21 mouse cellular contexts compared by ENCODE assay signal in the genomic region with DNA sequence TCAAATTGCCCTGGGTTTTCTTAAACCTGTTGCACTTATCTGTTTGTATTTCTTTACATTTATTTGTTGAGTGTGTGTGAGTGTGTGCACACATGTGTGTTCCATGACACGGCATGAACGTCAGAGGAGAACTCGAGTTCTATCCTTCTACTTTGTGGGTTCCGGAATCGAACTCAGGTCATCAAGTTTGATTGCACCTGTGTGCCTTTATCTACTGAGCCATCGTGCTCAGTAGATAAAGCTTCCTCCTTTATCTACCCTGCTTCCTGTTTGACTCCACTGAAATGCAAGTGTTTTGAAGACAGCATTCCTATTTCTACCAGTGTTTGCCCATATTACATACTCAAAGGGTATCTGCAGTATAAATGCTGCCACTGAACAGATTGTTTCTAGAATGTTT. TPM values are rescaled to one million over a fixed set of nuclear protein-coding genes. Genes with fewer than 3 reads are reported as not detected.
DNase-seq lines count a peak whose midpoint lies in the region; ATAC-seq and TF ChIP-seq lines count a peak whose summit lies in the region.
"Had no signal": no experiment of that assay in that cellular context is flagged by ENCODE, and none has a peak within 500 bp of the region (broad histone marks: within the 10 kb centered on the region; RNA-seq: fewer than 3 reads in every experiment).

No protein-coding gene starts in this region.

- TF ChIP-seq CTCF in thymus, adult 2 months (IDR thresholded peaks at IDR 0.05; ENCODE audit: borderline replicate concordance, control insufficient read depth, extremely low read depth, insufficient read depth, low read length, poor library complexity): no peak

- H3K4me1 ChIP-seq in thymus, adult 2 months (replicated peaks; ENCODE audit: control insufficient read depth, insufficient read depth, low read length): peaks cover 56% of the 10 kb centered on the region
- H3K4me1 ChIP-seq: heart, embryonic 13.5 days; hindbrain, embryonic 12.5 days had no signal

- peak; percentile 16 for ATAC-seq in CD4-positive, CD25-positive, alpha-beta regulatory T cell, adult 4 months
- no peak for ATAC-seq in megakaryocyte-erythroid progenitor cell, adult 5-6 weeks (replicated peaks; ENCODE audit: low FRiP score, low TSS enrichment, poor library complexity, severe bottlenecking)
- ATAC-seq: forebrain, embryonic 13.5 days; forebrain, postnatal 0 days; hindbrain, embryonic 16.5 days; Patski had no signal

- H3K4me3 ChIP-seq in thymus, adult 2 months (ENCODE audit: control insufficient read depth, insufficient read depth, low read length): no peak overlapping the region
- H3K4me3 ChIP-seq: embryonic facial prominence, embryonic 10.5 days; forebrain, embryonic 13.5 days; heart, adult 2 months; heart, embryonic 13.5 days; hindbrain, embryonic 12.5 days had no signal

- no peaks in the 10 kb centered on the region for H3K36me3 ChIP-seq in thymus, adult 2 months (ENCODE audit: control insufficient read depth, insufficient read depth, low read length)
- H3K36me3 ChIP-seq: embryonic facial prominence, embryonic 10.5 days; heart, embryonic 13.5 days; hindbrain, embryonic 12.5 days had no signal

- no peaks in the 10 kb centered on the region for H3K27me3 ChIP-seq in thymus, adult 2 months (ENCODE audit: control insufficient read depth, insufficient read depth, low read length)
- H3K27me3 ChIP-seq: forebrain, embryonic 13.5 days; heart, embryonic 13.5 days; hindbrain, embryonic 12.5 days; Patski had no signal

- no peak for DNase-seq in thymus, adult 2 months
- DNase-seq in thymus, adult 18-20 months: no peak
- DNase-seq in CD4-positive helper T cell, adult 2 months (ENCODE audit: low read depth, low spot score): peak; percentile 85
- peak; percentile 84 for DNase-seq in induced T-regulatory cell, adult 2 months (ENCODE audit: low read depth)
- DNase-seq in right cerebral cortex, postnatal 36 days (ENCODE audit: low spot score in 2 of 2): no peak
- DNase-seq: adrenal gland, adult 8-10 months; adrenal gland, postnatal 36 days; cerebellum, adult 2 months; cerebellum, postnatal 10 days; forebrain, postnatal 0 days; gastrocnemius, postnatal 14 days; heart, adult 2 months; heart, postnatal 36 days had no signal

- TF ChIP-seq POLR2A in thymus, adult 2 months (IDR thresholded peaks at IDR 0.05; ENCODE audit: control insufficient read depth, extremely low read depth, insufficient read depth, low read length, poor library complexity): no peak

- peak overlapping the region; percentile 99; the same call in 1 of the 2 replicates for H3K27ac ChIP-seq in thymus, adult 2 months (ENCODE audit: control insufficient read depth, insufficient read depth, low read length)
- H3K27ac ChIP-seq: embryonic facial prominence, embryonic 10.5 days; forebrain, embryonic 13.5 days; heart, adult 2 months; heart, embryonic 13.5 days; hindbrain, embryonic 12.5 days had no signal

- WGBS in thymus, adult 2 months: 6% methylated on average over 6 of the region's 6 CpGs

RNA-seq across cellular contexts. Expression of gene Prkcq, which starts 33.8 kb away (rescaled TPM):
- polyA plus RNA-seq in thymus, adult 2 months (2012; rRNA removed): 48.4 and 48.5 TPM in 2 replicates
- polyA plus RNA-seq in CD4-positive, CD25-positive, alpha-beta regulatory T cell, adult 4 months (2017; shearing (Covaris generic)): 100 to 1,000 TPM; 134 to 151 TPM
- total RNA-seq in megakaryocyte-erythroid progenitor cell, adult 5-6 weeks (2014; fragmentation: Nextera tagmentation): 6.9 and 18.0 TPM in 2 replicates
- total RNA-seq in megakaryocyte-erythroid progenitor cell, adult 5-6 weeks (2017): 8.5 and 14.4 TPM in 2 replicates

Comparison
In these comparisons a context has a peak if more than half of its experiments do, and no peak if none do; other contexts are left out.
1. DNase-seq: peak in CD4-positive helper T cell, adult 2 months (single experiment) and induced T-regulatory cell, adult 2 months (single experiment); none in thymus, adult 2 months (single experiment), thymus, adult 18-20 months (0 of 2) and right cerebral cortex, postnatal 36 days (0 of 2).